Mouse (Mus musculus) spleen, postnatal 14 days (tissue): ENCODE measurements around the gene Rpl31.

Experiments
- DNase-seq, 2 experiments: peaks; one replicate each; pipeline ENCODE4 v3.0.0; 2021 to 2022; ENCODE audit warnings: low spot score in 2 of 2

Rpl31 gene

DNA sequence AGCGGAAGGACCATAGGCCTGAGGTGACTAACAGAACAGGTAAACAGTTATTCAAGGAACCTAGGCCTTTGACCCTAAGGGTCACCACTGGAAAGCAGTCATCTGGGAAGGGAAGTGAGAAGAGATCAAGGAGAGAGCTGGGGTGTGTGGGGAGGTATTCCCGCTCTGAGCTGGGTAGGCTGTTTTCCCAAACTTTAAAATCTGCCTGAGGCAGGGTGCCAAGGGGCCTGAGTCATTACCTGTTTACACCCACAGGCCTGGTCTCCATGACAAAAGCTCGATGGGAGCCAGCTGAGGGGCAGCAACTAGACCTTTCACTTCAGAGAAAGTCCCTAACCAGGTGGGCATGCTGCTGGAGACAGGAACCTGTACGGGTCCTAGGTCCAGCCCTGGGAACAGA lies 31.6 kb downstream of the Rpl31 start:
- no peak for DNase-seq

DNA sequence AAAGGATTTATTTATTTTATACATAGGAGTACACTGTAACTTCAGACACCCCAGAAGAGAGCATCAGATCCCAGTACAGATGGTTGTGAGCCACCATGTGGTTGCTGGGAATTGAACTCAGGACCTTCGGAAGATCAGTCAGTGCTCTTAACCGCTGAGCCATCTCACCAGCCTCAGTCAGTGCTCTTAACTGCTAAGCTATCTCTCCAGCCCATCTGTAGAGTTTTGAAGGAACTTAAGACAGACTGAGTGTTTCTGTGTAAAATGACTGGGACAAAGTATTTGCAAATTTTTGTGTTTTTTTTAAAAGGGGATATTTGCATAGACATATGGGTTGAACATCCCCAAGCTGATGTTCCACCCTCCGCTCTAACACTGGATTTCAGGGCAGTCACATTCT lies 32.5 kb downstream of the Rpl31 start:
- DNase-seq, result no peak

DNA sequence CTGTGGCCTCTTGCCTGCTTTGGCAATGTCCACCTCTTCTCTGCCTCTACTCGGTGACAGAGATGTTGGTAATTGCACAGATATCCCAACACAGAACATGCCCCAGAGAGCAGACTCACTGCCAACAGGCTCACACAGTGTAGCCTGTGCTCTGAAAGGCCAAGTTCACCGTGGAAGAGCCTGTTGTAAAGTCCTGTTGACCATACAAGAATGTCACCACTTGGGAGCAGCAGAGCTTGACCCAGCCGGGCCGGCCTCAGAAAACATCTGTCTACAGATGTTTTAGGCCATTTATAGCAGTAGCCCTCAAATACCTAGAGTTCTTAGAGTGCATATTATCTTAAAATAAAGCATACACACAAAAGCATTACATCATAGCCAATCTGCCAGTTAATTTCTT lies 39.5 kb downstream of the Rpl31 start:
- DNase-seq, result no peak

DNA sequence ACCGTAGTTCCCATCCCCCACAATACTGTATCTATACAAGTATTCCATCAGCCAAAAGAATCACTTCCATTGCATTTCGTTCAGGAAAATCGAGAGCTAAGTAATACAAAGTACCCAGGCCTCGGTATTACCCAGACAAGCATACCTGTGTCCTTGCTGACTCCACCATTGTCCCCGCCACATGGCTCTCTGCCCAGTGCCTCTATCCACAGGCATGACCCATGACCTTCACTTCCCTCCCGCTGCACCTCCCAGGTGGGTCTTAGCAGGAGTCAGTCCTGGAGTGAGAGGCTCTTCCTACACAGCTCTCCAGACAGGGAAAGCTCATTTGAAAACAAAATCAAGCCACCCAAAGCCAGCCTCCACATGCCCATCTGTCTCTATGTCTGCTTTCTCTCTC lies 40.5 kb downstream of the Rpl31 start:
- DNase-seq, result no peak

DNA sequence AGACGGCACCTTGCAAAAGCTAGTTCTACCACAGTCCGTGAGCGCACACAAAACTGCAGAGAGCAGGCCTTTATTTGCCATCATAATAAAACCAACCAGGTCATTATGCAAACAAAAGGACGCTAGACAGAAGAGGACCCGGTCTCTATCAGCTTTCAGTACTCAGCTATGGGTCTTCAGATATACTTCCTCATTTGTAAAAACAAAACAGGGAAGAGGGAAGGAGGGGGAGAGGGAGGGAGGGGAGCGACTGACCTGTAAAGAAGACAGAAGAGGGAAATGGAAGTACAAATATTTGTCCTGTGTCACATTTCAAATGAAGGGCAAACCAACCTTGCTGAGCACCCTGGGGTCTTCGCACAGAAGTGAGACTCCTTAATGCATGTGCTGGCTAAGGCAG lies 41.0 kb downstream of the Rpl31 start:
- DNase-seq, result no peak

DNA sequence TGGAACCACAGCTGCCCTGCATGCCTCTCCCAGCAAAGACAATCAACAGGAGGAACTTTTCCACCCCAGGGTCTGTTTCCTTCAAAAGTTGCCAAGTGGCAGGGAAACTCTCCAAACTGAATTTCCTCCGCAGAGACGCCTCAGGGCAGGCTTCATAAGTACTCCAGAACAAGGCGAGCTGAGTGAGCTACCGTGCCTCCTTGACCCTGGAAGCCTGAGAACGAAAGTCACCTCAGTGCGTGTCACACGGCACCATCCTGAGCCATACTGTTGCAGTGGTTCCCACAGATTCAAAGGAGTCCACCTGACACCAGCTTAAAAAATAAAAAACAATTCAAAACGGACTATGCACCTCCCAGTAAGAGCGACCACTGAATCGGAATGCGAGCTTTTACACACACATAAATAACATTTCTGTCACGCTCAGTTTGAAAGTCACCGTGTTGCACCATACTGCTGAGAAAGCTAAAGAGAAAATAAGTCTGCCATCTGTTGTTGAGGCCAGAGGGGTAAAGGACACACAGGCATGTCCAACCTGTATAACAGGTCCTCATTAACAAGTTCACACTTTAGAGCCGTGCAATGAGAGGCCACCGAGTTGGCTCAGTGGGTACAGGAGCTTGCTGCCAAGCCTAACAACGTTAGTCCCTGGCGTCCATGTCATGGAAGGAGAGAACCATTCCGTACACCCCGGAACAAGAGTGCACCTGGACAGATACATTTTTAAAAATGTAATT lies 42.6 kb downstream of the Rpl31 start:
- no peak for DNase-seq

DNA sequence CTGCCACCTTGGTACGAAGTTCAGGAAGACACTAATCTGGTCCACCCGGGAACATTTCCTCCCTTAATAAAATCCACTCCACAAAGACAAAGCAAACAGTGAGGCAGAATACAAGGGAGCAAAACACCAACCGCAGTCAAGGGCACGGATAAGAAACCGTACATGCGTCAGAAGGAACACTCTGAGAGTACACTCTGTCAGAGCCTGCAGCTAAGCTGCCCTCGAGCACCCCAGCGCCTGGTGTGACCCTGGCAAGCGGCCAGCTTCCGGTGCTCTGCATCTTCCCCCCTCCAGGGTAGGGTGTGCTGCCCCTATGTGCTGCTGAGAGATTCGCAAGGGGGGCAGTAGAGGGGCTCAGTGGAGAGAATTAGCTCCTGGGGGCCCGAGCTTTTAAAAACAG lies 50.2 kb downstream of the Rpl31 start:
- DNase-seq, result peak in 1 of 2 experiments; percentile 15

DNA sequence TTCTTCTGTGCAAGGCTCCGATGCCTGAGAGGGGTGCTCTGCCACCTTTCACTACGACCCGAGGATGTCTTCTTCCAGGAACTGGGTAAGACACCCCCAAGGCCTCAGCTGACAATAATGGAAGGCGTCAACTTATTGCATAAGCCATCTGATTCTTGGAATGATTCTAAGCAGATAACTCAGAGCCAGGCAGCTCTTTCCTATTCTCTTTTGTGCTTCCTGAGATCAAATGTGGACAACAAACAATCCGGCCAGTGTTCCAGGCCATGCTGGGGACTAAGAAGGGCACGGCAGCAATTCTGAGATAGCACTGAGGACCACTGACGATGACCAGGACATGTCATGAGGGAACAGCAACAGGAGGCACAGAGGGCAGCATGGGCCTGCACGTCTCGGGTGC lies 51.2 kb downstream of the Rpl31 start:
- DNase-seq, result no peak

DNA sequence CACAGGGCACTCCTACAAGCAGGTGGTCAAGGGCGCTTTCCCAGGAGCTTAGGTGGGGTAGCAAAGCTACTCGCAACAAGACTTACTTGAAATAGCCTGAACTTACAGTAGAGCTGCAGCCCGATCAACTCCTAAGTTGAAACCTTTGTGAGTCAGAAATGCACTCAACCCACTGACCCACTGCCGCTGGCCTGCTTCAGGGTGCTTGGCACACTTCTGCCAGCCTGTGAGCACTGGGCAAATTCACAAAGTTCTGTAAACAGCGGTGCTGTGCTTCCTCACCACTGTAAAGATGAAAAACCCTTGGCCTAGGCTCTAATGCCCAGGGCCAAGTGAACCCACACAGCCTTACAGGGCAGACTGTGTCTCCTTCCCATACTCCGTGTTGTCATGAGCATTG lies 53.3 kb downstream of the Rpl31 start:
- DNase-seq, result no peak
